Mouse (Mus musculus) forebrain, embryonic 16.5 days (tissue): ENCODE measurements around the gene Olfr1223. TPM values are rescaled to one million over a fixed set of nuclear protein-coding genes. Genes with fewer than 3 reads are reported as not detected.

Experiments
- ATAC-seq: fragments of 200-750 bp; cut with Nextera tagmentation; 2 replicates; pipeline ENCODE4 v1.8.0; 2017; ENCODE audit warnings: mild to moderate bottlenecking, moderate library complexity
- H3K27ac ChIP-seq: fragments of 300-500 bp; sonication (generic); 2 replicates; pipeline ENCODE4 v1.5.1; 2014; ENCODE audit warnings: low read length, control low read depth
- H3K27me3 ChIP-seq: fragments of 300-500 bp; sonication (generic); replicated peaks from 2 replicates; pipeline ENCODE4 v1.6.1; 2014; ENCODE audit warnings: low read length; ENCODE audit not compliant: control insufficient read depth, insufficient read depth
- H3K36me3 ChIP-seq: fragments of 300-500 bp; sonication (generic); 2 replicates; pipeline ENCODE4 v1.6.1; 2014; ENCODE audit not compliant: control insufficient read depth, insufficient read depth
- H3K4me1 ChIP-seq: fragments of 300-500 bp; sonication (generic); replicated peaks from 2 replicates; pipeline ENCODE4 v1.6.1; 2014; ENCODE audit warnings: low read length; ENCODE audit not compliant: control insufficient read depth, insufficient read depth
- H3K4me2 ChIP-seq: fragments of 300-500 bp; sonication (generic); 2 replicates; pipeline ENCODE4 v1.6.1; 2014; ENCODE audit warnings: mild to moderate bottlenecking, low read length, control low read depth
- H3K4me3 ChIP-seq: fragments of 300-500 bp; sonication (generic); replicated peaks from 2 replicates; pipeline ENCODE4 v1.5.1; 2014; ENCODE audit warnings: mild to moderate bottlenecking, low read length, control low read depth
- H3K9ac ChIP-seq: fragments of 300-500 bp; sonication (generic); replicated peaks from 2 replicates; pipeline ENCODE4 v1.6.1; 2014; ENCODE audit warnings: low read depth, low read length, control low read depth
- H3K9me3 ChIP-seq: fragments of 300-500 bp; sonication (generic); 2 replicates; pipeline ENCODE4 v1.6.1; 2016; ENCODE audit warnings: low read length; ENCODE audit not compliant: control insufficient read depth
- WGBS: fragments of 180-500 bp; shearing (Covaris S2); extraction: QIAGEN DNeasy Blood & Tissue Kit; methylation state at CpG from one replicate; pipeline ENCODE4 v1.1.7; 2014; 5-methylcytosine and 5-hydroxymethylcytosine counted together
- polyA plus RNA-seq: library from polyadenylated mRNA; unstranded; fragments of >200 nt; fragmentation: Nextera tagmentation; extraction: Ambion mirVana; gene quantifications from 2 replicates; pipeline ENCODE4 v1.2.1, GENCODE M21; 2015

Olfr1223 gene
- polyA plus RNA-seq, 1 experiment from 2014 or later = not detected

DNA sequence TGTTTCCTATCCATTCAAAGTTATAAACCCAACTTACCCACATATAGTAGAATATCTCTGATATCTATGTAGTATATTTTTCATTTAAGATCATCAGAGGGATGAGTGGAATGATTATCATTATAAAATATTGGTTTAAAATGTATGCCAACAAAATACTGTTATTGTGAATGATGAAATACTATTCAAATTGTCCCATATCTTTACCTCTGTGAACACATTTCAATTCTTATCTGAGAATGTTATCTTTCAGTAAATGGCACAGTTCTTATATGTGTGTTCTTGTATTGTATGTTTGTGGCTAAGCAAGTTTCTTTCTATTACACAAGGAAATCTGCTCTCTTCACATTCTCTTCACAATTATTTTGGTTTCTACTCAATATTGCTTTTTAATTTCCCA lies 45.7 kb downstream of the Olfr1223 start:
- H3K4me3 ChIP-seq = no peak overlapping the region
- H3K4me1 ChIP-seq = no peaks in the 10 kb centered on the region
- H3K27me3 ChIP-seq = no peaks in the 10 kb centered on the region
- no peak overlapping the region for H3K9ac ChIP-seq
- H3K9me3 ChIP-seq = no peaks in the 10 kb centered on the region
- no peak overlapping the region for H3K4me2 ChIP-seq
- H3K27ac ChIP-seq = no peak overlapping the region
- no peak for ATAC-seq
- no peaks in the 10 kb centered on the region for H3K36me3 ChIP-seq

DNA sequence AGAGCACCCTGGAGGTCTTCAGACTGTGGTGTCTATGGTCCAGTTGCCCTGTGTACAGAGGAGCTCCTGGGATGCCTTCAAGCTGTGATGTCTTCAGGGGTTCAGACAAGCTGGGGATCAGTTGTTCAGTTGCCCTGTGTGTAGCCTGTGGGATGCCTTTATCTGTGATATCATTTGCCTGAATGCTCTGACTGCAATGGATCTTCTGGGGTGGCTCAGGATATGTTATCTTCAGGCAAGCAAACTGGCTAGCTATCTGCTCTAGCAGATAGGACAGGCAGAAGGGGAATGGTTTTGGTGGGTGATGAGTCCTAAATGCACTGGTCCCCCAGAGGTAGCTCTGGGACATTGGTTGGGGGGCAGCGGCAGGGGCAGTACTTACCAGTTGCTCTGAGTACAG lies 57.5 kb downstream of the Olfr1223 start:
- no peaks in the 10 kb centered on the region for H3K27me3 ChIP-seq
- ATAC-seq = no peak

More for the DNA sequence above, 57.5 kb downstream of the Olfr1223 start:
- 96% methylated on average over 1 of the region's 1 CpGs for WGBS
- Histone ChIP-seq H3K4me2 (no peak overlapping the region), H3K9me3 (no peaks in the 10 kb centered on the region), H3K9ac (no peak overlapping the region), H3K36me3 (no peaks in the 10 kb centered on the region), H3K27ac (no peak overlapping the region), H3K4me3 (no peak overlapping the region), H3K4me1 (no peaks in the 10 kb centered on the region)

Other genes starting within 250 kb of the Olfr1223 start
- not detected in 2 replicates for gene Olfr1208, start 249.2 kb downstream of the Olfr1223 start, polyA plus RNA-seq
- gene Olfr1209, start 236.4 kb downstream of the Olfr1223 start, polyA plus RNA-seq = not detected in 2 replicates
- gene Olfr1211, start 213.4 kb downstream of the Olfr1223 start, polyA plus RNA-seq = not detected in 2 replicates
- not detected in 2 replicates for gene Olfr1212, start 197.6 kb downstream of the Olfr1223 start, polyA plus RNA-seq
- not detected in 2 replicates for gene Gm13762, start 171.3 kb downstream of the Olfr1223 start, polyA plus RNA-seq
- not detected in 2 replicates for gene Olfr1214, start 158.9 kb downstream of the Olfr1223 start, polyA plus RNA-seq
- not detected in 2 replicates for gene Olfr1215, start 144.6 kb downstream of the Olfr1223 start, polyA plus RNA-seq
- gene Olfr1216, start 133.2 kb downstream of the Olfr1223 start, polyA plus RNA-seq = not detected in 2 replicates
- gene Olfr1217, start 119.5 kb downstream of the Olfr1223 start, polyA plus RNA-seq = not detected in 2 replicates
- not detected in 2 replicates for gene Olfr1218, start 90.4 kb downstream of the Olfr1223 start, polyA plus RNA-seq
- not detected in 2 replicates for gene Olfr1219, start 68.0 kb downstream of the Olfr1223 start, polyA plus RNA-seq
- gene Olfr1220, start 44.7 kb downstream of the Olfr1223 start, polyA plus RNA-seq = not detected in 2 replicates
- gene Olfr1221, start 34.3 kb downstream of the Olfr1223 start, polyA plus RNA-seq = not detected in 2 replicates
- not detected in 2 replicates for gene Olfr1222, start 18.5 kb downstream of the Olfr1223 start, polyA plus RNA-seq
- gene Olfr1224-ps1, start 12.5 kb upstream of the Olfr1223 start, polyA plus RNA-seq = not detected in 2 replicates
- gene Olfr1225, start 23.1 kb upstream of the Olfr1223 start, polyA plus RNA-seq = not detected in 2 replicates
- not detected in 2 replicates for gene Olfr1226, start 48.5 kb upstream of the Olfr1223 start, polyA plus RNA-seq
- not detected in 2 replicates for gene Olfr1228, start 102.5 kb upstream of the Olfr1223 start, polyA plus RNA-seq
- not detected in 2 replicates for gene Olfr1229, start 136.5 kb upstream of the Olfr1223 start, polyA plus RNA-seq
- not detected in 2 replicates for gene Olfr1230, start 145.7 kb upstream of the Olfr1223 start, polyA plus RNA-seq
- not detected in 2 replicates for gene Olfr1231, start 155.5 kb upstream of the Olfr1223 start, polyA plus RNA-seq
- not detected in 2 replicates for gene Olfr1232, start 178.1 kb upstream of the Olfr1223 start, polyA plus RNA-seq
- not detected in 2 replicates for gene Olfr1233, start 190.8 kb upstream of the Olfr1223 start, polyA plus RNA-seq
- not detected in 2 replicates for gene Olfr1234, start 213.3 kb upstream of the Olfr1223 start, polyA plus RNA-seq